Mouse (Mus musculus) cerebellum, postnatal 36 days (tissue): ENCODE results near the gene Gas7.

ENCODE experiments used
- DNase-seq, 2 experiments: peaks; one replicate each; pipeline ENCODE4 v3.0.0; 2021 to 2022; ENCODE audit warnings: mixed read lengths in 2 of 2

Gas7 gene

DNA sequence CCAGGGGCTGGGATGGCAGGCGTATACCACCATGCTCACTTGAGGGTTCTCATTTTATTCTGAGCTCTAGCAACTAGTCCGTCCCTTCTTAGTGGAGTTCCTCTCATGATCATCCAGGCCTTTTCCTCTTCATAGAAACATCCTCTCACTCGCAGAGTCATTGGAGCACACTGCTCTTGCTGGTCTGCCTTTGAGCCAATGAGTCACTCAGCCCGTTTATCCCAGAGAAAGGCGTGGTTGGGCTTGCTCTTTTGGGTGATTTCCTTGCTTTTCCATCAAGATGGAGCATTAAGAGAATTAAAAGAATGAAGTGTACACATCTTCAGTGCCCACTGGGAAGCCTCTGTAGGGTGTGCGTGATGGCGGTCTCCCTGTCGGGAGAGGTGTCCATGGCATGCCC lies 206.2 kb downstream of the Gas7 start:
- DNase-seq, result no peak

DNA sequence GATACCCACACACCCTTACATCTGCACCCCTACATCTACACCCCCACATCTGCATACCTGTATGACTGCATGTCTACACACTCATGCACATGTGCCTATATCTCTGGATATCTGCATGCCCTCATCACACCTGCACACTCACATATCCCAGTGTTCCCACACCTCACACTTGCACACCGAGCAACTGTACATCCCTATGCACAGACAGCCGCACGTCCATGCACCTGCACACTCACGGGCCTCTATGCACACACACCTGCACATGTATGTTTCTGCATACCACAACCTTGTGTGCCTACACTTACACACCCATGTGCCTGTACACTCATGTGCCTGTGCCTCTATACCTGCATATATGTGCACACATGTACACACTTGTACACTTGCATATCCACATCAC lies 208.2 kb downstream of the Gas7 start:
- no peak for DNase-seq

DNA sequence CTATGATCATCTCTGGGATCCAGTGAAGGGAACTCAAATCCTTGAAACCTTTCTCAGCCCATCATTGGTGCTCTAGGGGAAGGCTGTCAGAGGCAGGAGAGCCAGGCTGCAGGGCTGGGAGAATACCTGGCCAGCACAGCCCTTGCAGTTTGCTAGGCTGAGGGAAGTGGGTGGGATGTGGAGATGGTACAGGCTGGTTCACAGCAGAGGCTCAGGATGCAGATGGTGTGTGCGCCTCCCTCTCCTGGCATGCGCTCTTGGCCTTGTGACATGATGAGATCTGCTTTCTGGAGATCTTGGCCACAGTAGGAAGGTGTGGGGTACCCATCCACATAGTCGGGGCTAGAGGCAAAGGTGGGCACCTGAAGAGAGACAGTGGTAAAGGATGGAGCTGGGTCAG lies 209.0 kb downstream of the Gas7 start:
- DNase-seq, result peak; percentile 82 to 83

DNA sequence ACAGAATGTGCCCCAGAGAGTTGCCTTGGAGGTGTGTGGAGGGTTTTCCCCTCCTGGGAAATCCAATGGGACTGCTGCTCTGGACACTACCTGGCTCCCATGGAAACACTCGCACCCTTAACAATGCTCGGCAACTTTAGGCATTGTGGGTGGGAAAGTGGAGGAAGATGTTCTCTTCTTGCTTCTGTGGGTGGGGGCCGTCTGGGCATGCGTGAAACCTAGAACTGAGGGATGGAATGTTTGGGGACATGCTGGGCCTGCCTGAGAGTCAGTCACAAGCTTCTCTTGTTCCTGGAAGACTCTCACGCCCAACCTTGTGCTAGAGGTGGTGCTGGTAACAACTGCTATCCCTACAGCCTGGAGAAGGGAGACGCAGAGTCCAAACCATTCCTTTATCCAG lies 209.7 kb downstream of the Gas7 start:
- no peak for DNase-seq

DNA sequence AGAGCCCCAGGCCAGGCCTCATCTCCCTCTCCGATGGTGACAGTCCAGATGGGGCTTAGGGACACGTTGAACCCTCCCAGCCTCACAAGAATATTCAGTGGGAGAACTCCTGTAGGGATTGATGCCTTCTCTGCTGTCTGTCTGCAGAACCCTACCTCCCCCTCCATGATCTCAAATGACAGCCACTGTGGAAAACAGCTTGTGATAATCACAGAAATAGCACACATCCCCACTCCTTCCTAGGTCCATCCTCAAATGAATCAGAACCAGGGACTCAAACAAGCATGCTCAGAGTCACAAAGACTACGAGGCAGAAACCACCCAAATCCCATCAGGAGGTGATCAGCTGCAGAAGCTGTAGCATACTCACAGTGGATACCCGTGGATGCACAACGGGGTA lies 210.9 kb downstream of the Gas7 start:
- no peak for DNase-seq

DNA sequence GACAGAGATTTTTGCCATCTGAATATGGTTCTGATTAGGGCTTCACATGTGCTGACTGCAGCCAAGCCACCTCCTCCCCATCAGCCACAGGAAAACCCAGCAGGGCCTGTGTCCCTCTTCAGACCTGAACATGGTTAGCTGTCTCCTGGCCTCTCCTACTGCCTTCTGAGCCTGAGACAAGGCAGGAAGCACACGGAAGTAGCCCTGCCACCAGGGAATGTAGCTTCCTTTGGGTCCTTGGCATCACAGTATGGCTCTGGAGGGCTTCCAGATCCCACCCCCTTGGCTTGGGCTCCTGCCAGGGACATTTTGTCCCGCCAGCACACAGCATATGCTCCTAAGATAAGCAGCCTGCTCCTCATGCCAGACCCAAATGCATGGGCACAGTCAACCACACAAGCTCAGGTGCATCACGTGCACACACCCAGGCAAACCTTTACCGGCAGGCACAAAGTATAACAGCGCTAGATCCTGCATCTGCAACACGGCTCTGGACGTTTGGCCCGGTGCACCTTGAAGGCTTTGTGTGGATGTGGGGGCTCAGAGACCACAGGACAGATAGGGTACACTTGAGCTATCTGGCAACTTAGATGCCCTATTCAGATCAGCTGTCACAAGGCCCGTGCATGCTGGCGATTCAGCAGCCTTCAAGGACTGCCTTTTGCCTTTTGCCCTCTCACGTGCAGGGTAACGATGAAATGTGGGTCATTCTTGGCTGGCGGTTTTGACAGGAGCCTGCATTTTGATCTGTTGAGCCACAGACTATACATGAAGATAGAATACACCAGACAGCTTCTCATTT lies 212.5 kb downstream of the Gas7 start:
- DNase-seq, result peak; percentile 95 to 100

DNA sequence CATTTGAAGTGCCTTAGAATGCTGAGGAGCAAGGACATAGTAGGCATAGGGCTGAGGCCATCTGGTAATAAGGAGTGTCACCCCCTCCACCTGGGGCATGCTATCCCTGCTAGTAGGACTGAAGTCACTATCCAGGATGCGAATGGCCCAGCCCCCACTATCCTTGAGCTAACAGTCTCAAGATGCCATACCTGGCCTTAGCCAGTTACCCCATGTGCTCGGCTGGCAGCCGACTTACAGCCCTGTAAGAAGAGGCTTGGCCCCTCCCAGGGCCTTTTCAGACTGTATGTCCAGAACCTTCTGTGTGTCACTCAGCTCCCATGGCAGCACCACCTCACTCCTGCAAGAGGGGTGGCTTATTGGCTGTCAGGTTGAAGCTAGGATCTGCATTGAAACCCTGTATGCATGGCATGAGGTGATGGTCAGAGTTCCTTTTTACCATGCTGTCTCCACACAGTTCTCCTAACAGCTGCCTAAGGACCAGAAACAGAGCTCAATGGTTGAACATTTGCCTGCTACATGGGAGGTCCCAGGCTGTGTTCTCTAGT lies 213.3 kb downstream of the Gas7 start:
- DNase-seq, result no peak

DNA sequence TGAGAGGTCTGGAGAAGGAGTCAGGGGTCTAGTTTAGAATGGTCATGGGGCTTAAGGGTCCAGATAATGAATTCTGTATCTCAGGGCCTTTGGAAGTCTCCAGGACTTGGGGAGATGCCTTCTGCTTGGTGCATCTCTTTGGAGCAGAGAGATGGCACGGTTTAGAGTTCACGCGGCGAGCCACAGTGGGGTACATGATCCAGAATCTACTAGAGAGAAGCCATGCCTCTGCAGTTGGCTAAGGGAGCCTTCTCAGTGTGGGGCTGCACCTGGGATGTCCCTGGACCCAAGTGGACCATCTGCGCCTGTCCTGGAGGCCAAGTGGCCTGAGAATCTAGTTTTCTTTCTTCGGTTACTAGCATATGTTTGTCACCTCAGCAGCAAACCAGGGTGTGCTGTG lies 214.8 kb downstream of the Gas7 start:
- DNase-seq, result peak; percentile 95 to 98

DNA sequence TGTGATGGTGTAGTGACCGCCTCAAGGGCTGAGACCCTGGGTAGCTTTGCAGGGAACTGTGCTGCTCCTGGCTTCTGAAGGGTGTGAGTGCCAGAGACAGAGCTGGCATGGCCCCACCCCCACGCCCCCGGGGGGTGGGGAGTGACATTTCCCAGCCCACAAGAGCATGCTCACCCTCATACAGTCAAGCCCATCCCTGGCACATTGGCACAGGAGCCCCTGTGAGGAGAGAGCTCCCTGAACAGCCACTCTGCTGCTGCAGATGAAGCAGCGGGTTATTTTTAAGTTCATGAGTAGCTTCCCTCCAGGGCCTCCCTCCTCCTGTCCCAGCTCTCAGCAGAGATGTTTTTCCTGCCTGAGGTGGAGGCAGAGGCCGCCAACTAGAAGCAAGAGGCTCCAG lies 216.9 kb downstream of the Gas7 start:
- no peak for DNase-seq

DNA sequence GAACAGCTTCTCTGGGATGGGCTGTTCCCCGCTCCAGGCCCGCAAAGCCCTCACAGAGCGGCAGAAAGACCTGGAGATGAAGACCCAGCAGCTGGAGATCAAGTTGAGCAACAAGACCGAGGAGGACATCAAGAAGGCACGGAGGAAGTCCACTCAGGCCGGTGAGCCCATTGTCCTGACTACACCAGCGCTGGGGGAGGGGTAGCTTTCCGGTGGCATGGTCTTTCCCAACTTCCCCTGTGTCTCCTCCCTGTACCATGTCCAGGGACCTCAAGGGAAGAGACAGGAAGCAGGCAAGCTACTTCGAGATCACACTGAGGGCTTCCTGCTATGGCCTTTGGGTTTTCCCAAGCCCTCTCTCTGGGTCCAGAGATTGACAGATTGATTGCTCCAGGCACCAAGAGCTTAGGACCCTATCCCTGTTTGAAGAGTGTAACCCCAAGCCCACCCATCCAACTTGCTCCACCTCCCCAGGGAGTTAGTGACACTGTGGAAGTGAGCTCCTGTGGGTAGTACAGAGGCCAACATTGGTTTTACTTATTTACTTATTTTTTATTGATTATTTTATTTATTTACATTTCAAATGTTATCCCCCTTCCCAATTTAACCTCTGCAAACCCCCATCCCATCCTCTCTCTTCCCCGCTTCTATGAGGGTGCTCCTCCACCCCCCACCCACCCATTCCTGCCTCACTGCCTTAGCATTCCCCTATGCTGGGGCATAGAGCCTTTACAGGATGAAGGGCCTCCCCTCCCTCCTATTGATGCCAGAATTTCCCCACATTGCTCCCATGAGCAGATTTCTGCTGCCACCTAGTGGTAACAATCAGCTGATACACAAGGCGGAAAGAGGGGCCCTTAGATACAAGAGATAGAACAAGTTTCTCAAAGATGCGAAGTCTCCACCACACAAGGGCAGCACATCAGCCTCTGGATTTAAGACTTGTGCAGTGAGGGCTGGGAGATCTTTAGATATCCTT lies 220.6 kb downstream of the Gas7 start:
- peak; percentile 64 to 68 for DNase-seq

DNA sequence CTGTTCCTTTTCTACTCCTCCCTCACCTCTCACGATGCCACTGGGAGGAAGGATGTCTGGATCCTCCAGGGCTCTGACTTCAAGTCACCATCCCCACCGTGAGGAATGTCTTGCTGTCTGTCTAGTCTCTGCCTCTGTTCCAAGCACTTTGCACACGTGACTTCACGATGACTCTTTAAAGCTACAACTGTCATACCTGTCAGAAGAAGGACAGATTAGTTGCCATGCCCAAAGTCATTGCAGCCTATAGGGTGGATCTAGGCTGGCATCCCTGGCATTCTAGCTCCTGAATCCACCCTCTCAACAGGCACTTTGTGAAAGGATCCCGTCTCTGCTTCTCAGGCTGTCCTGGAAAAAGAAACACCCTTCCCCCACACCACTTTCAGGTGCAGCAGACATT lies 224.1 kb downstream of the Gas7 start:
- no peak for DNase-seq

DNA sequence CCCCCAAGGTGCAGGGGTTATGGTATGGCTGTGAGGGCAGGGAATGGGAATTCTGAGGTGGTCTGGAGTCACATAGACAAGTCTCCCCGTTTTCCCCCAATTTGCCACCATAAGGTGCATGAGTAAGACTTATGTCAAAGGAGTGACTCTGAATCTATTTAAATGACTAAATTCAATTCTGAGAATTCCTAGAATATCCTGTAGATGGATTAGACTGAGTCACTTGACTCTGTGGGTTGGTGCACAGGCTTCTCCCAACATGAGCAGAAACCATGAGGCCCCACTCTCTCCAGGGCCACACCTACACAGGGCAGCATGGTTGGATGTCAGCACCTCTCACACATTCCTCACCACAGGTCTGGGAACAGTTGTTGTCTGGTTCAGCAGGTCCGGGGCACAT lies 224.7 kb downstream of the Gas7 start:
- no peak for DNase-seq

DNA sequence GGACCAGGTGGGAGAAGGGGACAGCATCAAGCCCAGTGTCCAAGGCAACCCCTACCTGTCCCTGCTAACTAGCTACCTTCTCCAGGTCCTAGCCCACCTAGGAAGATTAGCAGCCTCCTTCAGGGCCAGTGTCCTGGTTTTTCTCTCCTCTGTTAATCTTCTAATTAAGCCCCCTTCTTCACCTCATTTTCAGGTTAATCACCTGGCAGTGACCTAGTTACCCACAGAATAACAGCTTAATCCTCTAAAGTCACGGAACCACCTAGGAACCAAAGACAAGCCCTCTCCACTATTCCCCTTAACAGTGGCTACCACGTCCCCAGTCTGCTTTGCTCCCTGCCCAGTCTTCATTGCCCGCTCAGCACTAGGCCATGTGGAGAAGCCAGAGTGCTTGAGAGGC lies 226.6 kb downstream of the Gas7 start:
- DNase-seq, result no peak

DNA sequence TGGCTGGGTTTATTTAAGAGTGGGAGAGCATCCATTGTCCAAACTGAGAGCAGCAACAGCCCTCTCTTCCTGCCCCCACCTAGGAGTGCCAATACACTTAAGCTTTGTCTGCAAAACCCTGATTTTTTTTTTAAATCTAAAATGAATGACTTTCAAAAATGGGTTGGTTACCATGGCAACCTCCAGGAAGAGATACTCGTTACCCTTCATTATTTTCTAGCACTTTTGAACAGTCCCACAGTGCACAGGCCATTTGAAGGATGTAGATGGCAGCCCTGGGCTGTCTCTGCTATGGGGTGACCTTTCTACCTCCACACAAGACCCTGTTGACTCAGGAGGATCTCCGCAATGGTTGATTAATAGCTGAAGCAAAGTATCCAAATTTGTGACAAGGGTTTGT lies 230.9 kb downstream of the Gas7 start:
- DNase-seq, result no peak

DNA sequence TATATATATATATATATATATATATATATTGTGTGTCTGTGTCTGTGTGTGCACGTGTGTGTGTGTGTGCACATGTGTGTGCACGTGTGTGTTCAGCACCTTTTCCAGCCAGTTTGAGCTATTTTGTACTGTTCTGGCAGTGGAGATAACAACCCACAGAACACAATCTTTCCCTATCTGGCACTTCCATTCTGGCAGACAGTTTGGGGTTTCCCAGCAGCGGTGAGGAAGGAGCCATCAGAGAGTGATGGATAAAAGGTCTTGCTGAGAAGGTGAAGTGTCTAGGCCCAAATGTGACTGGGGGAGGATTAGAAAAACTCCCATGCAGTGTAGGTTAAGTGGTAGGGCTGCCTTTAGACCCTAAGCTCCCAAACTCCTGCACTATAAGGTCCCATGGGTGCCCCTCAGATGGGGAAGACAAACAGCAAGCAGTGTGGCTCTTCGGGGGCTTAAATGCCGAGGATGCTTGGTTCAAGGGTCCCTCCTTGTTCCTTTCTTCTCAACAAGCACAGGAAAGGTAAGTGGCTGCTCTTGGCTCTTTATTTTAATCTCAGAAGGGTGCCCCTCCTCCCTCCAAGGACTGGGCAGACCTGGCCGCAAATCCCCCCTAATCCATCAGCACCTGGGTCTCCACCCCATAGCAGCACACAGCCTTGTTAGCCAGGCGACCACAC lies 239.6 kb downstream of the Gas7 start, which contains the start of gene Rcvrn:
TSS of gene Rcvrn (plus strand) at position 624 of the 674 bp plus-strand sequence.
- DNase-seq, result no peak

DNA sequence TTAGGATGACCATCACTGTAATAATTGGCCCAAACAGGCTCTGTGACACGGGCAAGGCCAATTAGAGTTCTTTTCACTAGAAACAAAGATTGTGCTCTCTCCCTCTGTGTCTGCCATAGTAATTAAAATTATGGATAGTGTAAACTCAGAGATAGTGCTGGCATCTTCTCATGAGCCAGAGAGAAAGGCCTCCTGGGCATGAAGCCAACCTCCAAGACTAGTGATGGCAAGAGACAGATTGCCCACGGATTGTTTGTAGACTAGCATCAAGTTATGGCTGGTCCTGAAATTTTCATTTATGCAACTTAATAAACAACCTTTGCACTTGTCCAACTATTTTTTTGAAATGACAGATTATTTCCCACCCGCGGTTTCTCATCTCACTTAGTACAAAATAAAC lies 257.7 kb downstream of the Gas7 start:
- peak; percentile 32 to 39 for DNase-seq

DNA sequence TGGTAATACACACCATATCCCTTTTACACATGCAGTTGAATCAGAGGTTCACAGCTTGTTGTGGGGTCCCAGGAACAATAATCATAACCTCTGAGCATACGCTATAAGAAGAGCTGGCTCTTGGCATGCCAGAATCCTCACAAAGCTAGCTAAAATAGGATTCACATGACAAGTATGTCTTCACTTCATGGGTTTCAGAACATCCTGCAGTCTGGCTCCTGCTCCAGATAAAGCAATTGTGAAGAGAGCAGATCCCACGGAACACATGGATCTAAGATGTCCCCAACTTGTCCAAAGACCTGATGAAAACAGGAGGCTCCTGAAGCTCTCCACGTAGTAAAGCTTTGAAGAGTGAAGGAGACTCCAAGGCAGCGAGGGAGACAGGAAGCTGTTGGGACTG lies 260.1 kb downstream of the Gas7 start:
- no peak for DNase-seq

DNA sequence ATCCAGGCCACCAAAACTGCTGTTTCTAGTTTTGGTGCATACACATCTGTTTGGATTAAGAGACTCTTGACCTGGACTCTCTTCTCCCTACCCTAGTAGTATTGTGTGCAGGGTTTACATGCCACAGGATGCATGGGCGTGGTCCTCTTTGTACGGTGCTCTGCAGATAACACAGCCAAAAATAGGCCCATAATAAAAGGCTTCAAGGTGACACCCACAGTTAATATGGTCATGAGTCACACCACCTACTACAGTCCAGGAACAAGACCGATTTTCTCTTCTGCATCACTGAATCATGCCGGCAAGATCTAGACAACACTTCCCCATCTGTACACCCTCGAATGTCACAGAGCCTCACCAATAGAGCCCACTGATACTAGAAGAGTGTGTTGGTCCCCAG lies 266.2 kb downstream of the Gas7 start:
- DNase-seq, result no peak

DNA sequence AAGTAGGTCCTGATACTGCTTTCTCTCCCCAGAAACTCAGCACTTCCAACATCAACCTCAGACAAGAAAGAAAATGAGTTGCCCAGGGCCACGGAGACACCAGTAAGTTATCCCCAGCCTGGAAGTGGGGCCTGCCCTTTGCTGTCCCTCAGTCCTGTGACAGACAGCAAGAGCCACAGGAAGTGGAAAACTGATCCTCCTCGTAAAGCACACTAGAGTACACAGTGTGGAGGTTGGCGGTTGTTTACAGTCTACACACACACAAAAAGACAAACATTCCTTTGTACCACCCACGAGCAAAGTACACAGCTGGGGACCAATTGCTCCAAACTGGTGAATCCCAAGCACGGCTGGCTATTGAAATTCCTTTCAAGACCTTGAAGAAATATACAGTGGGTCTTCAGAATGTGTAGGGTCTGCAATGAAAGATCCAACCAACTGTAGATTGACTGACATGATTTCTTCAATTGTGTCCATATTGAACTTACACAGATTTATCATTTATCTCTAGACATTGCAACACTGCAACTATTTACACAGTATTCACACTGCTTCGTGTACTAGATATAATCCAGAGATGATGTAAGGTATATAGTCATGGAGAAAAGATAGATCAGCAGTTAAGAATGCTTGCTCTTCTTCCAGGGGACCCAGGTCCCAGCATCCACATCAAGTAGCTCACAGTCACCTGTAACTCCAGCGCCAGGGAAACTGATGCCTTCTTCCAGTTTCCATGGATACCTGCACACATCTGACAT lies 267.3 kb downstream of the Gas7 start:
- no peak for DNase-seq

DNA sequence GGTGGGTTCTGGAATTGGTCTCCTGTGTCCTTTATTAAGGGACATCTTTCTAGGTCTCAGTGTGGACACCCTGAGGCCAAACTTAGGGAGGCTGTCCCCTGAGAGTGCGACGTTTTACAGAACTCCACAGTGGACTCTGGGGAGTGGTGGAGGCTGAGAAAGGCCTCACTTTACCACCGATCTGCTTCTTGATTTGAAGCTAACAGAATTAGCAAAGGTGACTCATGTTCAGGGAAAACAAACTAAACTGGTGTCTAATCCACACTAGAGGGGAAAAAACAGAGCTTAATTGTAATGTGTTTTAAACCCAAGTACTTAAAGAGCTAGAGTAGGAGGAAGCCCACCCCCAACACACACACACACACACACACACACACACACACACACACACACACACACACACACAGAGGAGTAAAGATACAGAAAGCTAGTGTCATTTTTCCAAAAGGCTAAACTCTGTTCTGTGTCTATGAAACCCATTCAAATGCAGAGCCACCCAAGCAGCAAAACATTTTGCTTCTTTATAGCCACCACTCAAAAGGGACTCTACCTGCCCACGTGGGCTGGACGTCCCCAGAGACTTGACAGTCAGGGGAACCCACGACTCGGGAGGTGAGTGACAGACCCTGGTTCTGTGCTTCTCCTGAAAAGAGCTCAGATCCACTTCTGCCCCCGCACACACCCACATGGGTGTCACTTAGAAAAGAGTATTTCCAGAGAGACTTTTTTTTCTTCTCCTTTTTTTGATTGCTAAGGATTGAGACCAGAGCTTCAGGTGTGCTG lies 268.2 kb downstream of the Gas7 start:
- no peak for DNase-seq

DNA sequence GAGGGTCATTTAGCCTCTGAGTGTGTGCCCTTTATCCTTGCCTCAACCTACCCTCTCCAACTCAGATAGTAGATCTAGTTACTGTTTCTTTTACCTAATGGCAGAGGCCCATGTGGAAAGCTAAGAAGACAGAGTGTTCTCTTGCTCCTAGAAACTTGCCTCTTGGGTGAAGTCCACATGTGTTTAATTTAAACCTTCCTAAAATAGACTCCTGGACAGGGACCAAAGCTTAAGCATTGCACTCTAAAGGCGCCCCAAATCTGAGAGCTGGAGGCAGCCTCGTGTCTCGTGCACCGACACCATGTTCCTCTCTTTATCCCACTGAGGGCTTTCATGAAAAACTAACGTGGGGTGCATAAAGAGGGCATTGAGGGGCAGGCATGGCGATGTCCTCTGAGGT lies 271.9 kb downstream of the Gas7 start:
- DNase-seq, result no peak
